Mouse (Mus musculus) hindbrain, embryonic 14.5 days (tissue): ENCODE measurements at regions not wholly inside any gene's neighbourhood (a gene's known extent, or its start where the extent isn't known, plus 50 kb on each side); places are given as distances from the start of the nearest gene placed in this dataset.

Experiments
- ATAC-seq: fragments of 200-750 bp; cut with Nextera tagmentation; 2 replicates; pipeline ENCODE4 v1.8.0; 2017; ENCODE audit warnings: moderate number of reproducible peaks, mild to moderate bottlenecking, moderate TSS enrichment, moderate library complexity; ENCODE audit not compliant: low FRiP score
- DNase-seq: peaks from one replicate; pipeline ENCODE4 v3.0.0-alpha.2; 2015; ENCODE audit warnings: low spot score
- H3K27ac ChIP-seq: fragments of 300-500 bp; sonication (generic); 2 replicates; pipeline ENCODE4 v1.5.1; 2014; ENCODE audit warnings: mild to moderate bottlenecking, moderate library complexity
- H3K27me3 ChIP-seq: fragments of 300-500 bp; sonication (generic); 2 replicates; pipeline ENCODE4 v1.6.1; 2014; ENCODE audit warnings: mild to moderate bottlenecking, low read length, mixed read lengths; ENCODE audit not compliant: control insufficient read depth, insufficient read depth
- H3K36me3 ChIP-seq: fragments of 300-500 bp; sonication (generic); replicated peaks from 2 replicates; pipeline ENCODE4 v1.6.1; 2014; ENCODE audit not compliant: control insufficient read depth, insufficient read depth
- H3K4me1 ChIP-seq: fragments of 300-500 bp; sonication (generic); replicated peaks from 2 replicates; pipeline ENCODE4 v1.6.1; 2014; ENCODE audit warnings: antibody characterized with exemption, low read length, mixed read lengths; ENCODE audit not compliant: control insufficient read depth, insufficient read depth
- H3K4me2 ChIP-seq: fragments of 300-500 bp; sonication (generic); replicated peaks from 2 replicates; pipeline ENCODE4 v1.6.1; 2014; ENCODE audit warnings: mild to moderate bottlenecking, moderate library complexity
- H3K4me3 ChIP-seq: fragments of 300-500 bp; sonication (generic); replicated peaks from 2 replicates; pipeline ENCODE4 v1.5.1; 2014; ENCODE audit warnings: mild to moderate bottlenecking, low read length
- H3K9ac ChIP-seq: fragments of 300-500 bp; sonication (generic); 2 replicates; pipeline ENCODE4 v1.6.1; 2014
- H3K9me3 ChIP-seq: fragments of 300-500 bp; sonication (generic); 2 replicates; pipeline ENCODE4 v1.6.1; 2016; ENCODE audit warnings: low read length; ENCODE audit not compliant: control insufficient read depth
- WGBS: fragments of 180-500 bp; shearing (Covaris S2); extraction: QIAGEN DNeasy Blood & Tissue Kit; methylation state at CpG from one replicate; pipeline ENCODE4 v1.1.7; 2014; 5-methylcytosine and 5-hydroxymethylcytosine counted together

DNA sequence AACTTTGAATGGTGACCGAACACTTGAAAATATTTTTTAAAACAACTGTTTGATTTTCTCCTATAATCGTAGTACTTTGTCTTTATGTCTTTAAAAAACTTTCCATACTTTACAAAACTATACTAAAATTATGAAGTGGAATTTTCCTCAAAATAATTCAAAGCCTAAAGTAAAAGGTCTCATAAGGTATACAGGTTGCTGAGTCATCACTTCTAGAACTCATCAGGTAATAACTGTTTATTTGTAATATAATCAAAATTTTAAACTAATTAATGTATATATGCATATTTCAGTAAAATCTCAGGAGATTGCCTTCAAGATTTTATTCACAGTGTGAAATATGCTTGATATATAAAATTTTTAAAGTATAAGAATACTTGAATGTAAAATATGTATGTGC is 52.3 kb upstream of the Dio2 start:
- WGBS, result 98% methylated on average over 2 of the region's 2 CpGs
- Histone ChIP-seq H3K27ac (no peak overlapping the region), H3K27me3 (no peaks in the 10 kb centered on the region), H3K4me3 (no peak overlapping the region), H3K36me3 (no peaks in the 10 kb centered on the region), H3K4me1 (no peaks in the 10 kb centered on the region), H3K4me2 (no peak overlapping the region), H3K9ac (no peak overlapping the region), H3K9me3 (no peaks in the 10 kb centered on the region)
- DNase-seq (no peak), ATAC-seq (no peak)
